Mouse (Mus musculus) hindbrain, embryonic 15.5 days (tissue): ENCODE results near the gene Ilf3. TPM values are rescaled to one million over a fixed set of nuclear protein-coding genes. Genes with fewer than 3 reads are reported as not detected.
A peak's percentile ranks its signal among the peaks of the same experiment; 100 is the strongest.

Experiments used
- ATAC-seq: fragments of 200-750 bp; cut with Nextera tagmentation; 2 replicates; pipeline ENCODE4 v1.8.0; 2017; ENCODE audit warnings: low read depth, moderate number of reproducible peaks, moderate TSS enrichment; ENCODE audit not compliant: low FRiP score
- H3K27ac ChIP-seq: fragments of 300-500 bp; sonication (generic); replicated peaks from 2 replicates; pipeline ENCODE4 v1.5.1; 2015; ENCODE audit warnings: mild to moderate bottlenecking, inconsistent platforms
- H3K27me3 ChIP-seq: fragments of 300-500 bp; sonication (generic); 2 replicates; pipeline ENCODE4 v1.6.1; 2015; ENCODE audit warnings: control low read depth, inconsistent platforms
- H3K36me3 ChIP-seq: fragments of 300-500 bp; sonication (generic); 2 replicates; pipeline ENCODE4 v1.6.1; 2015; ENCODE audit warnings: control low read depth, inconsistent platforms
- H3K4me1 ChIP-seq: fragments of 300-500 bp; sonication (generic); replicated peaks from 2 replicates; pipeline ENCODE4 v1.6.1; 2015; ENCODE audit warnings: control low read depth, inconsistent platforms
- H3K4me2 ChIP-seq: fragments of 300-500 bp; sonication (generic); 2 replicates; pipeline ENCODE4 v1.6.1; 2015; ENCODE audit warnings: moderate library complexity, mild to moderate bottlenecking, inconsistent platforms
- H3K4me3 ChIP-seq: fragments of 300-500 bp; sonication (generic); 2 replicates; pipeline ENCODE4 v1.5.1; 2015; ENCODE audit warnings: mild to moderate bottlenecking, inconsistent platforms
- H3K9ac ChIP-seq: fragments of 300-500 bp; sonication (generic); 2 replicates; pipeline ENCODE4 v1.6.1; 2015; ENCODE audit warnings: inconsistent platforms
- H3K9me3 ChIP-seq: fragments of 300-500 bp; sonication (generic); 2 replicates; pipeline ENCODE4 v1.6.1; 2016; ENCODE audit warnings: control low read depth, inconsistent platforms
- WGBS: fragments of 180-500 bp; shearing (Covaris S2); methylation state at CpG from one replicate; pipeline ENCODE4 v1.1.7; 2015; 5-methylcytosine and 5-hydroxymethylcytosine counted together
- polyA plus RNA-seq: library from polyadenylated mRNA; unstranded; fragments of >200 nt; fragmentation: Nextera tagmentation; extraction: Ambion mirVana; gene quantifications from 2 replicates; pipeline ENCODE4 v1.2.1, GENCODE M21; 2015

Ilf3 gene
- polyA plus RNA-seq, 1 experiment from 2014 or later = 209 TPM

- no peak overlapping the region for H3K4me3 ChIP-seq
- H3K27ac ChIP-seq = no peak overlapping the region; the same call in 1 of the 2 replicates
- peaks cover 26% of the 10 kb centered on the region for H3K36me3 ChIP-seq
- H3K27me3 ChIP-seq = no peaks in the 10 kb centered on the region
- H3K4me1 ChIP-seq = peaks cover 37% of the 10 kb centered on the region
- no peaks in the 10 kb centered on the region for H3K9me3 ChIP-seq
- no peak overlapping the region for H3K4me2 ChIP-seq
- H3K9ac ChIP-seq = no peak overlapping the region
- ATAC-seq = no peak
- 32% methylated on average over 9 of the region's 9 CpGs for WGBS
These were observed 42.1 kb downstream of the Ilf3 start for GRCm38 (mm10) chr9:21409592-21410317.

GRCm38 (mm10) chr9:21411669-21412550 is 44.2 kb downstream of the Ilf3 start, which contains the start of gene Qtrt1:
Gene Qtrt1, plus strand, starts transcription at chr9:21411837.
- WGBS = 2% methylated on average over 53 of the region's 53 CpGs
- peaks cover 15% of the 10 kb centered on the region for H3K36me3 ChIP-seq
- ATAC-seq = peak; percentile 95
- H3K4me1 ChIP-seq = peaks cover 37% of the 10 kb centered on the region
- peak within 1 kb of the TSS; percentile 59 for H3K4me3 ChIP-seq
- H3K9me3 ChIP-seq = no peaks in the 10 kb centered on the region
- peak within 1 kb of the TSS; percentile 64 for H3K27ac ChIP-seq
- H3K9ac ChIP-seq = peak within 1 kb of the TSS; percentile 55
- no peaks in the 10 kb centered on the region for H3K27me3 ChIP-seq
- peak within 1 kb of the TSS; percentile 89 for H3K4me2 ChIP-seq

GRCm38 (mm10) chr9:21417866-21418265 is 50.2 kb downstream of the Ilf3 start:
- no peaks in the 10 kb centered on the region for H3K27me3 ChIP-seq
- H3K27ac ChIP-seq = no peak overlapping the region
- H3K4me1 ChIP-seq = peaks cover 11% of the 10 kb centered on the region
- 86% methylated on average over 2 of the region's 2 CpGs for WGBS
- no peak overlapping the region for H3K4me2 ChIP-seq
- H3K36me3 ChIP-seq = peaks cover 36% of the 10 kb centered on the region
- H3K9me3 ChIP-seq = no peaks in the 10 kb centered on the region
- H3K4me3 ChIP-seq = no peak overlapping the region
- no peak for ATAC-seq
- H3K9ac ChIP-seq = no peak overlapping the region

- Histone ChIP-seq H3K4me3 (no peak overlapping the region), H3K27me3 (no peaks in the 10 kb centered on the region), H3K4me2 (no peak overlapping the region), H3K9me3 (no peaks in the 10 kb centered on the region), H3K27ac (no peak overlapping the region), H3K9ac (no peak overlapping the region), H3K36me3 (peaks cover 34% of the 10 kb centered on the region), H3K4me1 (no peaks in the 10 kb centered on the region)
- WGBS = 98% methylated on average over 2 of the region's 2 CpGs
- ATAC-seq = no peak
These were observed 52.0 kb downstream of the Ilf3 start for GRCm38 (mm10) chr9:21419646-21420045.

- Histone ChIP-seq H3K4me1 (peaks cover 38% of the 10 kb centered on the region), H3K36me3 (peaks cover 13% of the 10 kb centered on the region), H3K4me3 (peak within 1 kb of the TSS; percentile 85), H3K9ac (peak within 1 kb of the TSS; percentile 76), H3K27me3 (no peaks in the 10 kb centered on the region), H3K9me3 (no peaks in the 10 kb centered on the region), H3K4me2 (peak within 1 kb of the TSS; percentile 96), H3K27ac (peak within 1 kb of the TSS; percentile 85)
- under 1% methylated on average over 81 of the region's 82 CpGs for WGBS
- peak; percentile 99 for ATAC-seq
These were observed 57.2 kb downstream of the Ilf3 start, which contains the start of gene Dnm2 for GRCm38 (mm10) chr9:21424631-21425555. Gene Dnm2, plus strand, starts transcription at chr9:21424908.

GRCm38 (mm10) chr9:21425556-21425945 is 57.9 kb downstream of the Ilf3 start:
- Histone ChIP-seq H3K36me3 (peaks cover 7% of the 10 kb centered on the region), H3K9ac (peak overlapping the region; percentile 76), H3K4me1 (peaks cover 45% of the 10 kb centered on the region), H3K4me3 (peak overlapping the region; percentile 85), H3K9me3 (no peaks in the 10 kb centered on the region), H3K4me2 (peak overlapping the region; percentile 96), H3K27ac (peak overlapping the region; percentile 85), H3K27me3 (no peaks in the 10 kb centered on the region)
- WGBS = 7% methylated on average over 6 of the region's 6 CpGs
- no peak for ATAC-seq

- Histone ChIP-seq H3K36me3 (peaks cover 2% of the 10 kb centered on the region), H3K27ac (no peak overlapping the region), H3K9ac (peak overlapping the region; percentile 76), H3K27me3 (no peaks in the 10 kb centered on the region), H3K4me3 (peak overlapping the region; percentile 85), H3K9me3 (no peaks in the 10 kb centered on the region), H3K4me2 (peak overlapping the region; percentile 96), H3K4me1 (peaks cover 49% of the 10 kb centered on the region)
- WGBS = 45% methylated on average over 1 of the region's 1 CpGs
- ATAC-seq = no peak
These were observed 58.3 kb downstream of the Ilf3 start for GRCm38 (mm10) chr9:21426013-21426412.

- no peaks in the 10 kb centered on the region for H3K27me3 ChIP-seq
- no peak overlapping the region for H3K27ac ChIP-seq
- H3K4me1 ChIP-seq = peaks cover 54% of the 10 kb centered on the region
- H3K9ac ChIP-seq = no peak overlapping the region
- H3K36me3 ChIP-seq = no peaks in the 10 kb centered on the region
- no peak for ATAC-seq
- WGBS = 75% methylated on average over 2 of the region's 2 CpGs
- peak overlapping the region; percentile 85; the same call in 1 of the 2 replicates for H3K4me3 ChIP-seq
- H3K4me2 ChIP-seq = peak overlapping the region; percentile 96
- no peaks in the 10 kb centered on the region for H3K9me3 ChIP-seq
These were observed 58.9 kb downstream of the Ilf3 start for GRCm38 (mm10) chr9:21426525-21426924.

- no peaks in the 10 kb centered on the region for H3K27me3 ChIP-seq
- no peak overlapping the region for H3K27ac ChIP-seq
- no peak overlapping the region for H3K4me3 ChIP-seq
- H3K9me3 ChIP-seq = no peaks in the 10 kb centered on the region
- ATAC-seq = no peak
- WGBS = 85% methylated on average over 2 of the region's 2 CpGs
- H3K4me2 ChIP-seq = no peak overlapping the region
- H3K36me3 ChIP-seq = no peaks in the 10 kb centered on the region
- no peak overlapping the region for H3K9ac ChIP-seq
- peaks cover 60% of the 10 kb centered on the region for H3K4me1 ChIP-seq
These were observed 60.1 kb downstream of the Ilf3 start for GRCm38 (mm10) chr9:21427773-21428172.

GRCm38 (mm10) chr9:21428178-21428577 is 60.5 kb downstream of the Ilf3 start:
- 91% methylated on average over 6 of the region's 6 CpGs for WGBS
- no peak overlapping the region for H3K27ac ChIP-seq
- H3K9me3 ChIP-seq = no peaks in the 10 kb centered on the region
- H3K4me1 ChIP-seq = peaks cover 62% of the 10 kb centered on the region
- H3K4me2 ChIP-seq = no peak overlapping the region
- no peak for ATAC-seq
- H3K4me3 ChIP-seq = no peak overlapping the region
- no peak overlapping the region for H3K9ac ChIP-seq
- H3K36me3 ChIP-seq = no peaks in the 10 kb centered on the region
- H3K27me3 ChIP-seq = no peaks in the 10 kb centered on the region

- 74% methylated on average over 7 of the region's 7 CpGs for WGBS
- Histone ChIP-seq H3K4me2 (no peak overlapping the region), H3K9ac (no peak overlapping the region), H3K4me3 (no peak overlapping the region), H3K27me3 (no peaks in the 10 kb centered on the region), H3K4me1 (peaks cover 67% of the 10 kb centered on the region), H3K9me3 (no peaks in the 10 kb centered on the region), H3K27ac (no peak overlapping the region), H3K36me3 (no peaks in the 10 kb centered on the region)
- no peak for ATAC-seq
These were observed 63.1 kb downstream of the Ilf3 start for GRCm38 (mm10) chr9:21430724-21431123.
